Mouse (Mus musculus): ENCODE data around the gene Krt77.

Krt77 gene

DNA sequence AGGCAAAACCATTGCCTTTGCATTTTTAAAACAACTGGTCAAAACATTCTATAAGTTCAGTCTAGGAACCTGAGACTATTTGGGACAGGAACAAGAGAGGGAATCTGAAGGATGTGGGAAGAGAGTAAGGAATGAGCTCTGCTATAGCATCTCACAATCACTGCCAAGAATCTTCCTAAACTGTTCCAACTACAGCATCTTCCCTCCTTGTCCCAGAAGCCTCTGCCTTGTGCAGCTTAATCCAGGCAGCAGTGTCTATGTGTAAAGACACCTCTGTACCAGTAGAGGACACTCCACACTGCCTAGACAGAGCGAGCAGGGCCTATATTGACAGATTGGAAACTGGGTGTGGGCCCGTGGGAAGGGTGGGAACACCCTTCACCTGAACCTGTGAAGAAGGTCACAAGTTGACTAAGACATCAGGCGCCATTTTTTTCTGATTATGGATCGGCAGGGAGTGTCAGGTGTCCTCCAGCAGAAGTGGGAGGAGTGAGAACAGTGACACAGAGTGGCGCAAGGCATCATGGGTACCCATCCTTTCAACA lies 34.6 kb downstream of the Krt77 start:
- no peak for DNase-seq (ENCODE audit: low spot score in 2 of 2)

GRCm38 (mm10) chr15:101833131-101833530 lies 36.4 kb downstream of the Krt77 start:
- no peak for DNase-seq (ENCODE audit: low spot score in 2 of 2)

GRCm38 (mm10) chr15:101829441-101829840 lies 40.1 kb downstream of the Krt77 start:
- no peak for DNase-seq (ENCODE audit: low spot score in 2 of 2)

- no peak for DNase-seq (ENCODE audit: low spot score in 2 of 2)
Observed at GRCm38 (mm10) chr15:101821786-101822185, 47.7 kb downstream of the Krt77 start.

DNA sequence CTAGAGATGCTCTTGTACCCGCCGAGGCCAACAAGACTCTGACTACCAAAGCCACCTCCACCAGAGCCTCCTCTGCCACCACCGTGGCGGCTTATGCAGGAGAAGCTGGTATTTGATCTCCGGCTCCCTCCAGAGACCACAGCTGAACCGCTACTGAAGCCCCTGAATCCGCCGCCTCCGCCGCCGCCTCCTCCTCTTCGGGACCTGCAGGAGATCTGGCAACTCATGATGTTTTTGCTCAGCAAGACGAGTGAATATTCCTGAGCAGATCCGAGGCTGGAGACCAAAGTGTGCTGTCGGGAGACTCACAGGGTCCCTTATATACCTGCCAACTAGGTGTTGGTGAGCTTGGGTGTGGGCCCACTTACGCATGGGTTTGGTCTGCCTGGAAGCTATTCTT lies 51.6 kb downstream of the Krt77 start, which contains the start of gene Krt2:
TSS of gene Krt2 (minus strand) at position 295 of the 400 bp plus-strand sequence.
- DNase-seq (ENCODE audit: low spot score in 2 of 2): no peak
